Mouse (Mus musculus) right cerebral cortex, postnatal 25 days (tissue): ENCODE measurements around the gene St6galnac4.
A peak's percentile ranks its signal among the peaks of the same experiment; 100 is the strongest.

Experiments used
- DNase-seq: peaks from one replicate; pipeline ENCODE4 v3.0.0; 2022

The St6galnac4 gene

DNA sequence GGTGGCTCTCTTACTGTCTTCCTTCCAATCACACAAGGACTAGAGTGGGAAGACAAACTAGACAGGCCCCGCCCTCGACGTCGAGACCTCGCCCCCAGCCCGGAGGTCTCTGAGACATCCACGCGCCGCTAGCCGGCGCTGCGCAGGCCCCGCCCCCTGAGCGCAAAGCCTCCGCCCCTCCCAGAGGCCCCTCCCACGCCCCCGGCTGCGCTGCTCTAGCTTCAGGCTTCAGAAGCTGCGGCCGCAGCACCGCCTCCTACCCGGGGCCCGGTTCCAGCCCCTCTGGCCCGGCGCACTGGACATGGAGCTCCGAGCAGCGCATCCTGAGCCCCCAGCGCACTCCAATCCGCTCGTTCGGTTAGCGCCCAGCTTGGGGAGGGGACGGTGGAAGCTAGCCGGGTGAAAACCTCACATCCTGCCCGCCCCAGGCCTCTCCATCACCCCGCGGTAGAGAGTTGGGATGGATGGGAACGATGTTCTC is at the start of gene St6galnac4:
St6galnac4 (plus strand) TSS at position 225 of the 481 bp plus-strand sequence.
- peak; percentile 89 for DNase-seq

DNA sequence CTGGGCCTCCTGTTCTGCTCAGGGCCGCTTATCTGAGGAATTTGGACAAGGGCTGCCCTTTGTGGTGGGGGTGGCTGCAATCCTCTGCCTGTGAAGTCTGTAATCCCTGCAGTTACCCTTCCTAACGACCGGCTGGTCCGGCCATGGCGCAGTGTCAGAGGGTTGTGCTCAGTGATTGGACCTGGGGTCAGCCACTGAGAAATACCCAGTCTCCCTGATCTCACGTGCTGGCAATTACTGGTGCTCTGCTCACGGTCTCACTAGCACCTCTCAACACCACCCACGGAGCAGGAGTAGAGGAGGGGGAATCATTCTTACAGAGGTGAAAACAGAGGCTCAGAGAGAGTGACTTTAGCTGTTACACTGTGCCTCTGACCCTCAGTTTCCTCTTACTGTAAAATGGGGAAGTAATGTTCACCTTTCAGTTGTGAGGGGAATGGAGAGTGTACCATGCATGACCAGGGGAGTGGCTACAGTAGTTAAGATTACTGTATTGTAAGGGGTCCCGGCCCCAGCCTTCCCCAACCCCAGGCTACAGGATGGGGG is 49.5 kb upstream of the St6galnac4 start:
- DNase-seq, result no peak

DNA sequence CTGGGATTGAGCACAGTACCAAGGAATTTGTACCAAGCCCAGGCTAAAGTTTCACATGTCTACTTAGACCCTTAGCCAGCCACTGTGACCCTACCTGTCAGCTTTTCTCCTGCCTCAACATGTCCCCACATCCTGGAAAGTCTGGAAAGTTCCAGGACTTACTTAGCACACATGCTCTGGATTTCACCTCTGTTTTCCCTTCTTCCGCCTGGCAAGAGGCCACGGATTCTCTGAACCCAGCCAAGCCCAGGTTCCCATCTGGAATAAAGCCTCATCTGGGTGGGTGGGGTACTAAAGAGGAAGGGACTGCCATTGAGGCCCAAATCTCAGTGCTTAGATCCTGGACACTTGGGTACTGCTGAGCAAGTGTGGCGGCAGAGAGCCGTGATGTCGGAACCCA is 49.0 kb upstream of the St6galnac4 start:
- no peak for DNase-seq

DNA sequence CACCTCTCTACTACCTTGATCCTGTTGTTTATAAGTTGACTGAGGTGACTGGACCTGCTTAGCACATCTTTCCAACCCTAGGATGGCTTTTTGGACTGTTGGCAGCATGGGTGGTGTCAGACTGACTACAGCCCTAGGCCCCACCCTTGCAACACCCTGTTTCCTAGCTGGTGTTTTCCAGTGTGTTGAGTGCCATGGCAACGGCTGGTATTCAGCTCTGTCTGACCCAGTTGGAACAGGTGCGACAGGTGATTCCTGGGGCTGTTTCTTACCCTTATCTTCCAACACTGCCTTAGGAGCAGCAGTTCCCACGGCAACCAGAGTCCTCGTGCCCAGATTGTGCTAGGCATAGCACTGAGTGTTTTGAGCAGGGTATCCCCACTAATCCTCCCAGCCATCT is 48.4 kb upstream of the St6galnac4 start:
- no peak for DNase-seq

DNA sequence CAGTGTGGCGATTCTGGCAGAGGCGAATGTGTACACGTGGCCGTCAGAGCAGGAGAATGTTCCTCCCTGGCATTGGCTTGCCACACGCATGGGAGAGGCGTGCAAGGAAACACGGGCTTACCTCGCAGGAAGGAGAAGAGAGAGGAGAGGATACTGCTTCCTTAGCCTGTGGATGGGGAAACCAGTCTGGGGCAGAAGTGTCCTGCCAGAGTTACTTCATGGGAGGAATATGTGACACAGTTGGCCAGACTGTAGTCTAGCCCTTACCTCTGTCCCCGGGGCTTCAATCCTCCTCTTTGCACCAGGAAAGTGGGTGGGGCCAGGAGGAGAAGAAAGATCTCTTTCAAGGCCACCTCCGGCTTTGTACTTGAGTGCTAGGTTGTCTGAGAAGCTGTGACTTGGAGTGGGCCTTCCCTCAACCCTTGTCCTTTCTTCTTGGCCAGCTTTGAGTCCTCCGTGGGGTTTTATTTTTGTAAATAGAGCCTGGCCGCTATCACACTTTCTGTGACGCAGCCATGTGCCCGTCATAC is 47.4 kb upstream of the St6galnac4 start:
- DNase-seq, result no peak

DNA sequence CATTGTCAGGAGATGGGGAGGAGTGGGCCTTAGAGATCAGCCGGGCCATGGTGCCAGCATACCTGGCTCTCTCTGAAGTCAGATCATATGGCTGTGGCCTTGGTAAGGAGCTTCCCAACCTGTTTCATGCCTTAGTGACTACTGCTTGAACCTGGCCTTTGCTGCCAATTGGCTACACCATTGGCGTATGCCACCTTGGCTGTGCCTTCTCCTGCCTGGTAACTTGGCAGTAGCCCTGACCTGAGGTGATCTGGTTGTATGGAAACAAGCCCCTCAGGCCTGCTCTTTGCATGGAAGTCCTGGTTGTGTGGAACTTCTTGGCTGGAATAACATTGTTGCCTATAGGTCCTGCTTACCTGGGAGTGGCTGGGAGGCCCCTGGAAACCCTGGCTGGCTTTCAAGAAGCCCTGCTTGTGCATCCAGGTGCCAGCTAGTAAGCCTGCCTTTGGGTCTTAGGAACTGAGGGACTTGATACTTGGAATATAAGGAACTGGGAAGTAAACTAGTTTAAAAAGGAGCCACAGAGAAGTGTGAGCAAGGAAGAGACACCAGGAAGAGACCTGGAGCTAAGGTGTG is 45.5 kb upstream of the St6galnac4 start:
- no peak for DNase-seq

DNA sequence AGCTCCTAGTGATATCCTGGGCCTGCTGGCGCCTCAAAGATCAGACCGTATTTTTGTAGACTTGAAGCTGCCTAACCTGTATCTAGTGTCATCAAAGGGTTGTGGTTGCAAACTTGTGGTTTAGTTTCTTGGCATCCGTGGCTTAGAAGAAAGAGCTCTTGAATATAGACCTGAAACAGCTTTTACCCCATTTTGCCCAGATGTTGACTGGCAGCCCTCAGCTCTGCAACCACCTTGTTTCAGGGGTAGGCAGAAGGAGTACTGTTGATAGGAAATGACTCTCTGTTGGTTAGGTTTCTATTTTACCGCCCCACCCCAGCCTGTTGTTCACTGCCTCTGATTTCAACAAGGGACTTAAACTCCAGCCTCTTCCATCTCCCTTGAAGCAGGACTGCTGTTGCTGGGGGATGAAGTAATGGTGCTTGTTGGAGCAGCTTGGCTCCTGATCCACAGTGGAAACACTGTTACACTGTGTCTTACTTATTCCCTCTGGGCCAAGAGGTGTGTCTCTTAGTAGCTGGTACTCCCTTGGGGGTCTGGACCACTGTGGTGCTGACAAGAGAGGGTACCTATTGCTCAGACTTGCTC is 44.8 kb upstream of the St6galnac4 start:
- DNase-seq, result no peak

DNA sequence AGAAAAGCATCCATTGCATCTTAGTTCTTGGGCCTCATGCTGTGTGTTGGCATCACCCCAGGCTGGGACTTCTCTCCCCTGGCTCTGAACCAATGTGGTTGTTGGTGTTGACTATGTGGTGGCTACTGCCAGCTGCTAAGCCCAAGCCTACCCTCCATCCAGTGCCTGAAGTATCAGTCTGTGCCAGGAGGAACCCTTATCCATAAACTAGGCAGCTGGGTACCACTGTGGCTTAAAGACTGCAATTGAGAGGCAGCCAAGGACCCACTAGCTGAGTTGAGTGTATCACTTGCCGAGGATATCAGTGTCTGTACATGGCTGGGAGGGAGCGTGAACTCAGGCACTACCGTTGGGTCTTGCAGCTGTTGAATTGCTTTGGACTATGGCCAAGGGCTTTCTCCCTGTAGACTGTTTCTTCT is 43.9 kb upstream of the St6galnac4 start:
- no peak for DNase-seq

DNA sequence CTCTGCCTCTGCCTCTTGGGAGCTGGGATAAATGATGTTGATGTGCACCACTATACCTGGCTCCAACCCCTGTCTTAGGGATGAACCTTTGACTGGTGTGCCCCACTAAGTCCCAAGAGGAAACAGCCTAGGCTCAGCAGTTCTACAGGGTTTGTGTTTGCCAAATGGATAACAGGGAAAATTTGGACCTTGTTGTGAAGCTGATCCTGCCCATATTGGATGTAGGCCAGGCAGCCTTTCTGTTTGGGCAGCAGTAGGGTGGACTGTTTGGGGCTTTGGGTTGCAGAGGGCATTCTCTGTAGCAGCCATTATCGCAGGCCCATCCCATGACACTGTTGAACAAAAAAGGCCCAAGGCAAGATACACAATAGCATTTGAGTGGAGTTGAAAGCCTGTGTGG is 39.9 kb upstream of the St6galnac4 start:
- no peak for DNase-seq

DNA sequence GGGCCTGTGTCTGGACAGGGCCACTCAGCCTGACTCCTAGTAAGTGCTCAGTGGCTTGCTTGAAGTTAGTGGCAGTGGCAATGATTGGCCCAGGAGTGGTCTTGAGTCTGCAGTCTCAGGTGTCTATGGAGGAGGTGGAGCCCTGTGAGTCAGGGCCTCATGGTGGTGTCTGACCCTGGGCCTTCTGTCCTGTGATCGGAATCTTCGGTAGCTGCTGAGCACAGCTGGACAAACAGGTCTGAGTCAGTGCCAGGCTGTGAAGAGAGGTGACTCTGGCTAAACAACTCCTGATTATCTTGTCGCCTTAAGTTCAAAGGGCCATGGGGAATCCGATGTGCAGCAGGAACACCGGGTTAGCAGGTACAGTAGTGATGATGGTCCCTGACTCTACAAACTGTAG is 39.5 kb upstream of the St6galnac4 start:
- no peak for DNase-seq

DNA sequence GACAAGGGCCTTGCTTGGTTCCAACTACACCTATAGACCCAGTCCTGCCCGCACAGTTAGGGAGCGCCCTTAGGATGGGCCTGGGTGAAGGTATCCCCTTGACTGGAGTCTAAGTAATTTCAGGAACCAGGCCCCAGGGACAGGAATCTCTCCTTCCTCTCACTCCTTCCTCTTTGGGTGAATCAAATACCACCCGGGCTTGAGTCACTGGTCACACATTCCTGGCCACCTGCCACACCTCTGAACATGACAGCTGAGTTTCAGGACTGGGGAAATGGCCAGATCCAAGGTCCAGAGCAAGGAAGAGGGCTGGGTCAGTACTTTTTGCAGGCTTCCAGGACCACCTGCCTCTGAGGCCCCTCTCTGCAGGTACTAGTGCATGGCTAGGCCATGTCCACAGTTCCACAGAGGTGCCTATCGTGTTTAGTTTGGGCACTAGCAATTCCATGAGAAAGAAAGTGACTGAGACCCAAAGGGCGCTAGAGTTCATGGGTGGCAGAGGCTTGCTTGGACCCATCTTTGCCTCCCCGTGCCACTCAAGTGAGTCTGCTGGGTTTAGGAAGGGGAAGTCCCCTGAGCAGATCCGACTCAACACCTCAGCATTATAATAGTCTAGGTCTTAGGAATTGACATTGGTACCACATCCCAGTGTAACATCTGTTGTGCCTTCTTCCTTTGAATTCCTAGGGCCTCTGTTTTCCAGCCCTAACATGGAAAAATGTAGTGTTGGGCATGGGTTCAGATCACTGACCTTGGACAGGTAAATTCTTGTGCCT is 38.7 kb upstream of the St6galnac4 start:
- no peak for DNase-seq

DNA sequence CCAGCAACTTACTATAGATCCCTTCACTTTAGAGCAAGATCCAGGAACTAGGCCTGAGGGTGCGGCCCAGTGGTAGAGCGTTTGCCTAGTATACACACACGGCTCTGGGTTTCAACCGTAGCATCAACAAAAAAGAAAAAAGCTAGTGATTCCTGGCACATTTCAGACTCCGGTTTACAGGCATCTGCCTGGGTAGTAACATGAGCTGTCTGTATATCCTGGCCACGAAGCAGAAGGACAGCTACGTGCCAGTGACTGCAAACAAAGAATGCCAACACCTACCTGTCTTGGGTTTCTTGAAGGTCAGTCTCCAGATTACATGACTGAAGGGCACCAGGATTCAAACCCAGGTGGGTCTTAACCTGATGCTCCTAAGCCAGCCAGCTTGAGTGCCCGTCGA is 37.7 kb upstream of the St6galnac4 start:
- DNase-seq, result no peak

DNA sequence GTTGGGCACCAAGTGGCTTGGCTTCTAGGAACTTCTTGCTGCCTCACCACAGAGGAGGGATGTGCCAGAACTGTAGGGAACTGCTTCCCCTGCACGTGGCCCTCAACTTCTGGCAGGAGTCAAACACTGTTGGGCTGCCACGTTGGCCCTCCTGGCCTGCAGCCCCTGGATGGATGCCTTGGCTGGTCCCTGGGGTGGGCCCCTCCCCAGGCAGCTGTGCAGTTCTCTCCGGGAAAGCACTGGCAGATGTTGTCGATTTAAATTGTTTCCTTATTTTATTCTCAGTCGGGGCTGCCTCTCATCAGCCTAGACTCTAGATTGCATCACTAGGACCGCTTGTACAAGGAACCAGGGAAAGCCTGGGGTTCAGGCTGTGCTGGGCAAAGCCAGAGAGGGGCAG is 37.1 kb upstream of the St6galnac4 start:
- no peak for DNase-seq

DNA sequence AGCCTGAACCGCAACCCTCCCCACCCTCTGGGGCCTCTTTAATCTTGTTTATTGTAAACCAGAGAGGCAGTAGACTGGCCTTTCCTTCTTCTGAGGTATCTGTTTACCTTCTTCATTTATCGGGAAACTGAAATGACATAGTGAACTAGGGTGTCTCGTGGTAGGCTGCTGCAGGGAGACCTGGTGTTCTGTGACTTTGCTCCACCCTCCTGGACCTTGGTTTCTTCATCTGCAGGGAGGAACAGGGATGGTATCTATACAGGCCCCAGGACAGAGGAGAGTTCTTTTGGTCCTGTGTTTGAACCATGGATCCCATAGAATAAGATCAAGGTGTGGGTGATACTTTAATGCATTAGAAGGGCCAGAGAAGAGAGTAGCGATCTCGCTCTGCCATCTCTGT is 35.7 kb upstream of the St6galnac4 start:
- no peak for DNase-seq

DNA sequence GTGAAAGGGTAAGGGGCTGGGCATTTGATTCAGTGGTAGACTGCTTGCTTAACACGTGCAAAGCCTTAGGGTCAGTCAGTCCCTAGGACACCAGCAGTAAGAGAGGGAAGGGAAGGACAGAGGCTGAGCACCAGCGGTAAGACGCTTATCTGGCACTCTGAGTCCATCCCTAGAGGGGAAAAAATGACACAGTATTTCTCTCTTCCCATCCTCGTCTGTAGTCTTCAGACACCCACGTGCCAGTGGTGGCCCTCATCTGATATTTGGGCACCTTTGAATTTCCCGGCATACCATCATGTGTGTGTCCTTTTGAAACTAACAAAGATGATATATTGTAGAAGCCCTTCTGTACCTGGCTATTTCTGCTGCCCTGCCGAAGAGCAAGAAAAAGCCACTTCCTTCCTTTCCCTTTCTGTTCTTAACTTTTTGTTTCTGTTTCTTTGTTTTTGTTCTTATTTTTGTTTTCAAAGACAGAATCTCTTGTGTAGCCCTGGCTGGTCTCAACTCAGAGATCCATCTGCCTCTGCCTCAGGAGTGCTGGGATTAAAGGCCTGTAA is 33.2 kb upstream of the St6galnac4 start:
- DNase-seq, result no peak

DNA sequence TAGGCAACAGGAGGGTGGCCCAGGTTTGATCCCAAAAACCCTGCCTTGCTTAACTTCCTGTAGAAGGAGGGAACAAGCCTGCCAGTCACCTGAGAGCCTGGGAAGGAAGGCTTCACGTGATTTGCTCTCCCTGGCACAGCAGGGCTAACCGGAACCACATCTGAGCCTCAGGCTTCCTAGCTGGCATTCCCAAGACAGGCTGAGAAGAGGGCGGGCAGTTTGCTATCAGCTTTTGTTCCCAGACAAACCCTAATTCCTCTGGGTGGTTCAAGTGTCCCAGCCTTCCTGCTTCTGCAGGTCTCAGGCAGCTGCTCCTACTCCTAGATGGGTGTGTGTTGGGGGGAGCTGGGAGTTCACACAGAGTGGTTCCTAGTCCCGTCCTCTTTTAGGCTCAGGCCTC is 31.4 kb upstream of the St6galnac4 start:
- no peak for DNase-seq

DNA sequence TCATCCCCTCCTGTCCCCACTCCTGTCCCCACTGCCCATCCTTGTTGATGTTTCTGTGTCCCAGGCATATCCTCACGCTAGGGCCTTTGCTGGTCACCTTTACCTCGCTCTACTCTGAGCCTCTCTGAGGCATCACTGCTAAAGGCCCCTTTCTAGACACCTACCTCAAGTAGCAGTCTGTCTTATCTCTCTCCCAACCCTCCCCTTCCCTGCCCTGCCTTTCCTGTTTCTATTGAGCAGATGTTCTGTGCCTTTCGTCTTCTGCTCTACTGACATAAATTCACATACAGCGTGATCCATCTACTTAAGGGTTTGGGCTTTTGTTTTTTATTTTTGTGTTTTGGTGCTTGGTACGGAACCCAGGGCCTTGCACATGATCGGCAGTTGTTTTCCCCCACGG is 30.9 kb upstream of the St6galnac4 start:
- no peak for DNase-seq

DNA sequence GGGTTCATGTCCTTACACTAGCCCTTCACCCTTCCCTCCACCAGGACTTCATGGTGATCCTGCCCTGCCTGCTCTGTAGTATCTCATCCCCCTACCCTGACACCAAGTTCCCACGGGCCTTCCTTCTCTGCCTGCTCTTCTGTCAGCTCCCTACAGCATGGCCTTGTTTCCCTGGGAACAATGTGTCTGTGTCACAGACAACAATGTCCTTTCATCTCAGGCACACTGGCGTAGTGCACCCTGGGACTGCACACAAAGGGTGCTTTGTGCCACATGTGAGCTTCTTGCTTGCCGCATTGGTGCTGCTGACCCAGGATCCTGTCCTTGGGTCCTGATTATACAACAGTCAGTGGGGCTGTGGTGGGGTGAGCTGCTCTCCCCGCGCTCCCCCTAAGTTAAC is 27.3 kb upstream of the St6galnac4 start:
- DNase-seq, result no peak

DNA sequence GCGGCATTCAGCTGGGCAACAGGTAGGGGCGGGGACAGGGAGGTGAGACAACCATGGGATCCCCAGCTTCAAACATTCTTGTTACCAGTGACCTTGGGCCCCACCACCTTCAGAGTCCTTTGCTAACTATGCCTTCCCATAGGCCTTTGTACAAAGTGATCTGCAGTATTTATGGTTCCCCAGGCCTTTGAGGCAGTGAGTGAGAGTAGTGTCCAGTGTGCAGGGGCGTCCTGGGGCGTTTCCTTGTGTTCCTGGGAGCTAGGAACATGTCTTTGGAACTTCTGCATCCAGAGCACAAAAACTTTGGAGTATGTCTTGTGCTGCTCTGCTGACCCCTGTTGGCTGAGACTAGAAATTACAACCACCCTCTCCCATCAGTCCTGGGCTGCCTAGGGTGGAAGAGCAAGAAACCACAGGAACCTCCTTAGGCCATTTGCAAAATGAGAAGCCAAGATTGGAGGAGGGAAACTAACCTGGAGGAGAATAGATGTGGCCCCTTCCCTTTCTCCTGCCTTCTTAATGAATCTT is 20.3 kb upstream of the St6galnac4 start:
- DNase-seq, result peak; percentile 51

DNA sequence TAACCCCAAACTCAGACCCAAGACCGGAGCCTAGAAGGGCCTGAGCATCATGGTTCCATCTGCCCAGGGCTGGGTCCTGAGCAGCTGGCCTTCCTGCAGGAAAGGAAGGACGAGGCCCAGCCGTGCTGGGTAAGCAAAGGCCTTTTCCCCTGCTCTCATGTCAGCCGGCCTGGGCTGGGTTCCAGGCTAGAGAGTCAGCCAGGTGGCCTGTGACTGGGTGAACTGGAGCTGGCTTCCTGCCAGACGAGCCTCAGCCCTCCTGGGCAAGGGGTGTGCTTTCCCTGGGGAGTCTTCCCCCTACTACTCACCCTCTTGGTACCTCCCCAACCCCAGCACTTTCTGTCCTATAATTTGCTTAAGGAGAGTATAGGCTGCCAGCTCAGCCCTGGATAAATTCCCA is 18.7 kb upstream of the St6galnac4 start:
- DNase-seq, result no peak

DNA sequence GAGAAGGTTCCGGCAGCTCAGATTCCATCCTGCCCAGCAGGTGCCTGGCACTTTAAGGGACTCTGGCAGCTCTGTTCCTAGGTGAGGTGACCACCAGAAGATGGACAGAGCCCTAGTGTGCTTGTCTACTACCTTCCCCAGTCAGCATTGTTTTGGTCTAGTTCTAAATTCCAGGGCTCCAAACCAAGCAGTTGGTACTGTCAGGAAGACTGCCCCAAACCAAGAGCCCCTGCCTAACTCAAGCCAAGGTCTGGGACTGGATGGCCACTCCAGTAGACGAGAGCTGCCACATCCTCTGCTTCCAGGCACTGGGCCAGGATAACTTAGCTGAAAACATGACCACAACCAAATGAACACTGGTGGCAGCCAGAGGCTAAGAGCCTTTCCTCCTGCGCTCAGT is 18.0 kb upstream of the St6galnac4 start:
- DNase-seq, result no peak

DNA sequence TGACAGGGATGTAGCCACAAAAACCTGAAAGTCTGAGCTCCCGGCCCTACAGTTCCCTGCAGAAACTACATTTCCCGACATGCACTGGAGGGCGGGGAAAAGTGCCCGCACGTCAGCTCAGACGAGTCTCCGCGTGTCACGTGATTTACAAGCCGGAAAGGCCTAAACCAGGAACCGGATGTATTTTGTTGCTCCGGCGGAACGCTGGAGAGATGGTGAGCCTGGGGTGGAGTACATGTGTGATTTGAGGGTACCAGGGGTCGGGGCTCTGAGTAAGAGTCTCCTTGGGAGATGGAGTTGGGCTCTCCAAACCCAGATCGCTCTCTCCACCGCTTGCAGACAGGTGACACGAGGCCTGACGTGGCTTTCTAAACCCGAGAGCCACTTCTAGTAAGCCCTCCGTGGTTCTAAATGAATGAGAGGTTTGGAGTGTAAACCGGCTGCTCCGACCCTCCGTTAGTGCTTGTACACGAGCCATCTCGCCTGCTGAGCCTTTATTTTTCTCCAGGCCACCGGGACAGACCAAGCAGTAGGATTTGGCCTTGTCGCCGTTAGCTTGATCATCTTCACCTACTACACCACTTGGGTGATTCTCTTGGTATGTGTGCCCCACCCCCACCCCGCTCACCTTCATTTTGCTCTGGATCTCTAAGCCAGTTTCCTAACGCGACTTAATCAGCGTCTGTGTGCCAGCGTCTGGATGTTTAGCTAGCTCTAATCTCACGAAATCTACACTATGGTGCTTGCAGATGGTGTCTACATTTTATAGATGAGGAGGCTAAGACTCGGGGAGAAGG is 16.0 kb upstream of the St6galnac4 start, which contains the start of gene Dpm2:
Dpm2 (plus strand) TSS at position 161 of the 797 bp plus-strand sequence.
- DNase-seq, result peak; percentile 91
